Mouse (Mus musculus): ENCODE measurements at regions not wholly inside any gene's neighbourhood (a gene's known extent, or its start where the extent isn't known, plus 50 kb on each side); places are given as distances from the start of the nearest gene placed in this dataset.

- H3K4me2 ChIP-seq: no peak overlapping the region
- no peak overlapping the region for H3K9ac ChIP-seq
- no peak overlapping the region for H3K4me3 ChIP-seq
- H3K27me3 ChIP-seq (replicated peaks): peaks cover 34% of the 10 kb centered on the region
- H3K4me1 ChIP-seq (replicated peaks): peaks cover 25% of the 10 kb centered on the region
- no peak for ATAC-seq (ENCODE audit: insufficient number of reproducible peaks, low FRiP score)
- H3K9me3 ChIP-seq (replicated peaks): no peaks in the 10 kb centered on the region
- WGBS: 43% methylated on average over 10 of the region's 10 CpGs
- no peak overlapping the region for H3K27ac ChIP-seq (ENCODE audit: poor library complexity, severe bottlenecking)
- no peaks in the 10 kb centered on the region for H3K36me3 ChIP-seq
Observed at GRCm38 (mm10) chr1:128535537-128536150, 56.4 kb downstream of the Cxcr4 start.

- Histone ChIP-seq H3K36me3 (no peaks in the 10 kb centered on the region), H3K4me2 (no peak overlapping the region), H3K4me1 (replicated peaks) (peaks cover 25% of the 10 kb centered on the region), H3K9ac (no peak overlapping the region), H3K27me3 (replicated peaks) (peaks cover 18% of the 10 kb centered on the region), H3K4me3 (no peak overlapping the region), H3K27ac (ENCODE audit: poor library complexity, severe bottlenecking) (no peak overlapping the region), H3K9me3 (replicated peaks) (no peaks in the 10 kb centered on the region)
- 3% methylated on average over 4 of the region's 4 CpGs for WGBS
- ATAC-seq (ENCODE audit: insufficient number of reproducible peaks, low FRiP score): no peak
Observed at GRCm38 (mm10) chr1:128532632-128533031, 59.5 kb downstream of the Cxcr4 start.

- H3K9me3 ChIP-seq (replicated peaks): no peaks in the 10 kb centered on the region
- WGBS: 75% methylated on average over 4 of the region's 4 CpGs
- H3K27me3 ChIP-seq (replicated peaks): peaks cover 2% of the 10 kb centered on the region; the same call in 1 of the 2 replicates
- no peak overlapping the region for H3K9ac ChIP-seq
- no peaks in the 10 kb centered on the region for H3K36me3 ChIP-seq
- no peak for ATAC-seq (ENCODE audit: insufficient number of reproducible peaks, low FRiP score)
- no peak overlapping the region for H3K4me3 ChIP-seq
- H3K27ac ChIP-seq (ENCODE audit: poor library complexity, severe bottlenecking): no peak overlapping the region
- no peak overlapping the region for H3K4me2 ChIP-seq
- H3K4me1 ChIP-seq (replicated peaks): peaks cover 19% of the 10 kb centered on the region
Observed at GRCm38 (mm10) chr1:128529808-128530545, 62.1 kb downstream of the Cxcr4 start.

GRCm38 (mm10) chr1:128519234-128519633 is 72.9 kb downstream of the Cxcr4 start:
- Histone ChIP-seq H3K4me2 (no peak overlapping the region), H3K4me1 (replicated peaks) (no peaks in the 10 kb centered on the region), H3K9me3 (replicated peaks) (no peaks in the 10 kb centered on the region), H3K27ac (ENCODE audit: poor library complexity, severe bottlenecking) (no peak overlapping the region), H3K9ac (no peak overlapping the region), H3K27me3 (replicated peaks) (no peaks in the 10 kb centered on the region), H3K4me3 (no peak overlapping the region), H3K36me3 (no peaks in the 10 kb centered on the region)
- ATAC-seq (ENCODE audit: insufficient number of reproducible peaks, low FRiP score): no peak
- 82% methylated on average over 4 of the region's 4 CpGs for WGBS

- Histone ChIP-seq H3K4me2 (no peak overlapping the region), H3K27ac (ENCODE audit: poor library complexity, severe bottlenecking) (no peak overlapping the region), H3K9ac (no peak overlapping the region), H3K9me3 (replicated peaks) (no peaks in the 10 kb centered on the region), H3K4me3 (no peak overlapping the region), H3K4me1 (replicated peaks) (no peaks in the 10 kb centered on the region), H3K27me3 (replicated peaks) (no peaks in the 10 kb centered on the region), H3K36me3 (no peaks in the 10 kb centered on the region)
- 88% methylated on average over 5 of the region's 5 CpGs for WGBS
- no peak for ATAC-seq (ENCODE audit: insufficient number of reproducible peaks, low FRiP score)
Observed at GRCm38 (mm10) chr1:128518514-128518913, 73.6 kb downstream of the Cxcr4 start.

GRCm38 (mm10) chr1:128517351-128517750 is 74.7 kb downstream of the Cxcr4 start:
- 86% methylated on average over 1 of the region's 1 CpGs for WGBS
- Histone ChIP-seq H3K9ac (no peak overlapping the region), H3K27ac (ENCODE audit: poor library complexity, severe bottlenecking) (no peak overlapping the region), H3K27me3 (replicated peaks) (no peaks in the 10 kb centered on the region), H3K4me1 (replicated peaks) (no peaks in the 10 kb centered on the region), H3K4me3 (no peak overlapping the region), H3K9me3 (replicated peaks) (no peaks in the 10 kb centered on the region), H3K36me3 (no peaks in the 10 kb centered on the region), H3K4me2 (no peak overlapping the region)
- ATAC-seq (ENCODE audit: insufficient number of reproducible peaks, low FRiP score): no peak

GRCm38 (mm10) chr1:128514327-128514726 is 77.8 kb downstream of the Cxcr4 start:
- Histone ChIP-seq H3K4me2 (no peak overlapping the region), H3K4me3 (no peak overlapping the region), H3K36me3 (no peaks in the 10 kb centered on the region), H3K4me1 (replicated peaks) (no peaks in the 10 kb centered on the region), H3K27ac (ENCODE audit: poor library complexity, severe bottlenecking) (no peak overlapping the region), H3K27me3 (replicated peaks) (no peaks in the 10 kb centered on the region), H3K9me3 (replicated peaks) (no peaks in the 10 kb centered on the region), H3K9ac (no peak overlapping the region)
- ATAC-seq (ENCODE audit: insufficient number of reproducible peaks, low FRiP score): no peak
- 87% methylated on average over 1 of the region's 1 CpGs for WGBS

GRCm38 (mm10) chr1:128513911-128514310 is 78.2 kb downstream of the Cxcr4 start:
- 84% methylated on average over 2 of the region's 2 CpGs for WGBS
- Histone ChIP-seq H3K27ac (ENCODE audit: poor library complexity, severe bottlenecking) (no peak overlapping the region), H3K4me2 (no peak overlapping the region), H3K27me3 (replicated peaks) (no peaks in the 10 kb centered on the region), H3K4me1 (replicated peaks) (no peaks in the 10 kb centered on the region), H3K9me3 (replicated peaks) (no peaks in the 10 kb centered on the region), H3K36me3 (no peaks in the 10 kb centered on the region), H3K9ac (no peak overlapping the region), H3K4me3 (no peak overlapping the region)
- ATAC-seq (ENCODE audit: insufficient number of reproducible peaks, low FRiP score): no peak

- H3K4me3 ChIP-seq: no peak overlapping the region
- no peaks in the 10 kb centered on the region for H3K4me1 ChIP-seq (replicated peaks)
- 76% methylated on average over 4 of the region's 4 CpGs for WGBS
- H3K27me3 ChIP-seq (replicated peaks): no peaks in the 10 kb centered on the region
- no peak for ATAC-seq (ENCODE audit: insufficient number of reproducible peaks, low FRiP score)
- no peaks in the 10 kb centered on the region for H3K9me3 ChIP-seq (replicated peaks)
- H3K27ac ChIP-seq (ENCODE audit: poor library complexity, severe bottlenecking): no peak overlapping the region
- no peak overlapping the region for H3K4me2 ChIP-seq
- no peaks in the 10 kb centered on the region for H3K36me3 ChIP-seq
- no peak overlapping the region for H3K9ac ChIP-seq
Observed at GRCm38 (mm10) chr1:128513153-128513552, 78.9 kb downstream of the Cxcr4 start.

GRCm38 (mm10) chr1:128508816-128509461 is 83.2 kb downstream of the Cxcr4 start:
- Histone ChIP-seq H3K27me3 (replicated peaks) (no peaks in the 10 kb centered on the region), H3K9me3 (replicated peaks) (no peaks in the 10 kb centered on the region; the same call in 1 of the 2 replicates), H3K4me3 (no peak overlapping the region), H3K4me2 (no peak overlapping the region), H3K36me3 (no peaks in the 10 kb centered on the region), H3K4me1 (replicated peaks) (no peaks in the 10 kb centered on the region), H3K27ac (ENCODE audit: poor library complexity, severe bottlenecking) (no peak overlapping the region), H3K9ac (no peak overlapping the region)
- 77% methylated on average over 2 of the region's 2 CpGs for whole genome bisulfite sequencing
- no peak for ATAC-seq (ENCODE audit: insufficient number of reproducible peaks, low FRiP score)

GRCm38 (mm10) chr1:128506551-128507313 is 85.4 kb downstream of the Cxcr4 start:
- no peaks in the 10 kb centered on the region; the same call in 1 of the 2 replicates for H3K9me3 ChIP-seq (replicated peaks)
- no peak overlapping the region for H3K4me2 ChIP-seq
- H3K4me1 ChIP-seq (replicated peaks): no peaks in the 10 kb centered on the region
- no peak for ATAC-seq (ENCODE audit: insufficient number of reproducible peaks, low FRiP score)
- H3K4me3 ChIP-seq: no peak overlapping the region
- no peak overlapping the region for H3K27ac ChIP-seq (ENCODE audit: poor library complexity, severe bottlenecking)
- no peaks in the 10 kb centered on the region for H3K36me3 ChIP-seq
- H3K27me3 ChIP-seq (replicated peaks): no peaks in the 10 kb centered on the region
- 56% methylated on average over 4 of the region's 4 CpGs for WGBS
- no peak overlapping the region for H3K9ac ChIP-seq
